Mouse (Mus musculus) erythroid progenitor cell, adult 5-6 weeks (primary cell): ENCODE measurements around the gene 6330403K07Rik. TPM values are rescaled to one million over a fixed set of nuclear protein-coding genes. Genes with fewer than 3 reads are reported as not detected.
A peak's percentile ranks its signal among the peaks of the same experiment; 100 is the strongest.

ENCODE experiments used
- ATAC-seq: replicated peaks from 2 replicates; pipeline ENCODE4 v1.8.0; 2016; ENCODE audit warnings: moderate number of reproducible peaks, mild to moderate bottlenecking, moderate TSS enrichment, inconsistent platforms; ENCODE audit not compliant: poor library complexity, low FRiP score, severe bottlenecking
- total RNA-seq, 2 experiments: library from RNA; stranded (forward) in 1 of 2; stranded (reverse) in 1 of 2; fragments of 150-400 nt in 1 of 2; fragments of 186-747, 209-891 nt in 1 of 2; gene quantifications; 2 replicates each; pipeline versions ENCODE4 v1.2.3 to v1.2.4; 2015 to 2017; ENCODE audit warnings: low replicate concordance in 2 of 2

The 6330403K07Rik gene
- total RNA-seq (2015; ENCODE audit: low replicate concordance) = not detected in 2 replicates
- total RNA-seq (2017; ENCODE audit: low replicate concordance) = not detected in 2 replicates

DNA sequence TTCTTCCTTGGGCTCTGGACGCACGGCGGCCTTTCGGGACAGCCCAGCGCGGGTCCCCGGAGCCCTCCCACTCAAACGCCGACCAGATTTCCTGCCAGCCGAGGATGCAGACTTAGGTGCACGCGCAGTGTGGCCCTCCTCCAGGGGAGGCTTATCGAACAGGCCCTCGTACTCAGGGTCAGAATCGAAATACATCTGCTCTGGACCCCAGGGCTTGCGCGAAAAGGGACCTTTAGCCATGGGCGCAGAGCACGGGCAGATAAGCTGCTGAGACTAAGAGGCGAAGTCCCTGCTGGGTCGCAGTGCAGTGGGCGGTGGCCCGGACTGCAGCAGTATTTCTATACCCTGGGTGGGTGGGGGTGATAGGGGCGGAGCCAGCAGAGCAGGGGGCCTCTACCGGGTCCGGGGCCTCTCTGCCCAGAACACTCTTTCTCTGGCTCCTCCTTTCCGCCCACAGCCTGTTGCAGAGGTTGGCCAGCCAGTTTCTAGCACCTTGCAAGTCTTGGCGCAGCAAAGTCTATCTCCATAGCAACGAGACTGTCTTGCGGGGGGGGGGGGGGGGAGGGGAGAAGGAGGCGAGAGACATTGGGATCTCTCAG, at the start of gene 6330403K07Rik:
6330403K07Rik (minus strand) TSS at position 351 of the 599 bp plus-strand sequence.
- no peak for ATAC-seq

DNA sequence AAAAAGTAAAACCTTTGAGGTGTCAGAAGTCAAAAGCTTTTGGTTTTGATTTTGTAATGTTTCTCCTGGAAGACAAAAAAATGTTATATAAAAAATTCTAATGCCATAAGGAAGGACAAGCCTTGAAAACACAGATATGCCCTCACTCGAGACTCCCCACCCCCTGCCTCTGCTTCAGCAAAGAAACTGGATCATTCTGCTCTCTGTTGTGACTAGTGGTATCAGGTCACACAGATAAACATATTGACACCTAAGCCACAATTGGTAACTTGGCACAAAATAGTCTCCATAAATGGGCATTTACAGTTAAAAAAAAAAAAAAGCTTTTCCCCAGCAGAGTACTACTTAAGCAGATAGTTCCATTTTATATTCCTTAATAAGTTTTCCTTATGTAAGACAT, 43.0 kb upstream of the 6330403K07Rik start:
- no peak for ATAC-seq

DNA sequence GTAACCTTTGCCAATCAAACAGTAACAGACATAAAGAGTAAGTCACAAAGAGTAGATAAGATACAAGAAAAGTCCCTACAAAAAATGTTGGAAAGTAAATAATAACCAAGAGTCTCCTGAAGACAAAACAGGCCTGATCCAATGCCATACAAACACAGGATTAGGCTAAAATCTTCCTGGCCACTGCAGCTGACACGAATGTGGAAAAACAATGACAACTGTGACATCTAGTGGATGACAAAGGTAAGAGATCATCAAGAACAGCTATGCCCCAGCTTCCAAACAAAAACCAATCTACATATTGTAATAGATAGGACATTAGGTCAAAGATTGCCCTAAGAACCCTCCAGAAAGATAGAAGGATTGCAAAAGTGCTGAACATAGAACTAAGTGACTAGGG, 19.2 kb upstream of the 6330403K07Rik start:
- ATAC-seq = no peak

DNA sequence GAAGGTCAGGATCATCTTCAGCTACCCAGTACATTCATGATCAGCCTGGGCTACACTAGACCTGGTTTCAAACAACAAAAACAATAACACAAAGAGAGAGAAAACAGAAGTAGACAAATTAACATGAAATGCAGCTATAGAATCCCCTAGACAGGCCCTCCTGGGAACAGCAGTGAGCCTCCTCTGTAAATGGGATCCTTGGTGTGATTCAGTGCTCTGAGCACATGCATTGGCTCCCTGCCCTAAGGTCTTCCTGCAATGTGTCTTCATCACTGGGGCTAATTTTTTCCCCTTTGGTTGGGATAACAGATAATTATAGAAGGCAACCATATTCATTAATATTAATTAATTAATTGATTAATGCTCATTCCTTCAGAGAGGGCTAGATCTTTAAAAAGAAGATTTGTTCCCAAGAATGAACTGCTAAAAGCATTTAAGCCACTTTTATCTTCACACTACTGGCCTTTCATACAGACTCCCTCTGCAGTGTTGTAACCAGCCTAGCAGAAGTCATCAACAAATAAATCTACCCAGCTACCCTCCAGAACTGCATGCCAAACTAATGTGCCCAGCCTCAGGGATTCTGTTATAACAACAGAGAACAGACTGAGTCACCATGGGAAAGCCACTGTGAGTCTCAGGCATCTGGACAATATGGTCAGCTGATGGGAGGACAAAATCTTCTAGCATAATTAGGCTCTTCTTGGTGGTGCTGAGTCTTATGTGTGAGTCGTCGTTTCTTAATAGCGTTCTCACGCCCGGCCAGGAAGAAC, 6.4 kb upstream of the 6330403K07Rik start:
- no peak for ATAC-seq

DNA sequence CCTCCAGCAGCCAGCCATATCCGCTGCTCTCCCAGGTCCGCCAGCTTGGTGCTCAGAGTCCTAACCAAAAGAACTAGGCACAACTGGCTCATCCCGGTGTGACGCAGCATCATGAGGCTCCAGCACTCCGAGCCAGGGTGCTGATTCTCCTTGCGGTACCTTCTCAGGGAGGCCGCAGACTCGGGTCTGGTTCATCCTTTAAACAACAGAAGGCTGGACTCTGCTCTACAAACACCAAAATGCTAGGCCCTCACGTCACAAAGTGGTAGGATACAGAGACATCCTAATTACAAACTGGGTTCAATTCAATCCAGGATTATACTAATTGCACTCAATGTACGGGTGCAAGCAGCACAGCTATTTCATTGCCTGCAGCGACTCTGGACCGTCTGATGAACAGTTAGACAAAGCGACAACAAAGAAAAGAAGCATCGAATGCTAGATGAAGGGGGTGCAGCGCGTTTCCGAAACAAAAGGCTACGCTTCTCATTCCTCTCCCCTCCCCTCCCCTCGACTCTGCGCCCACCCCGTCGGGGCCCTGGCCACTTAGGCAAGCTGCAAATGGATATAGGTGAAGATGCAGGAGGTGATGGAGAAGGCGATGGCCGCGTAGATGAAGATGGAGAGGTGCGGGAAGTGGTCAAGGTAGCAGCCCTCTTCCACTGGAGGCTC, 686 bp downstream of the 6330403K07Rik start:
- ATAC-seq = no peak

DNA sequence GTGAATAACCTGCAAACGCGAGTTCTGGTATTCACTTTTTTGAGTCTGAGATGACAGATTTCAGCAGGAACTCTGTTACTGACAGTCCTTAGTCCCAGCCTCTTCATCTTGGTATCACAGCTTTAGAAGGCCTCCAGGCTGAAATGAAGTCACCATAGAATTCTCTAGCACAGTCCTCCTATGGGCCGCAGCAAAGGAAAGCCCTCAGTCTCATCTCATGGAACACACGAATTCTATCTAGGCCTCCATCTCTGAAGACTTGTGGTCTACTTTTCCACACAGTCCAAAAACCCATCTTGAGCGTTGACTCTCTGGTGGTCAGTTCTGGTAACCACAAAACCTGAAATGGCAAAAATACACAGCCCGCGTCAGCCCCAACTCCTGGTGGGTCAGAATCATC, 1.2 kb downstream of the 6330403K07Rik start:
- ATAC-seq = no peak

DNA sequence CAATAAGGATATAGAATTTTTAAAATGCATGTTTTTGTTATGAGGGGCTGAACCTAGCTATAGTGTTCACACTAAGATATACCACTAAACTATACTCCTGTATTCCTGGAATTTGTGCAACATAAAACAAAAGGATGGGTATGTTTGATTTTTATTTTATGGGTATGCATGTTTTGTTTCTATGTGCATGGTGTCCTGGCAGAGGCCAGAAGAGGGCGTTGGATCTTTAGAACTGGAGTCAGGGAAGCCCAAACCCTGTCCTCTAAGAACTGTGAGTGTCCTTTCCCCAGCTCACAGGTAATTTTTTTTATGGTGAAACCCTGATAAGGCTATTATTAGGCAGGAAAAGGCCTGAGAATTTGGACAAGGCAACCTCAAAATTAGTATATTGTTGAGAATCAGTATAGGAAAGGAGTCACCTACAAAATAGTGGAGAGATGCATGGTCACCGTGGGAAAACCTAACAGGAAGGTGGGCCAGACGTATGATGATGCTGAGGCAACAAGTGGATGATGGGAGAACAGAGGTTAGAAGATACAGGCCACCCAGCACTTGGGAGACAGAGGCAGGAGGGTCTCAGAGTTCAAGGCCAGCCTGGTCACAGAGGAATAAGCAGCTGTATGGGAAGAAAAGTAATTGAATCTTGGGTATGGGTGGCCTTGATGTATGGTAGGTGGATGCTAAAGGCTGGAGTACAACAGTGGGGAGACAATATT, 3.8 kb downstream of the 6330403K07Rik start:
- no peak for ATAC-seq

DNA sequence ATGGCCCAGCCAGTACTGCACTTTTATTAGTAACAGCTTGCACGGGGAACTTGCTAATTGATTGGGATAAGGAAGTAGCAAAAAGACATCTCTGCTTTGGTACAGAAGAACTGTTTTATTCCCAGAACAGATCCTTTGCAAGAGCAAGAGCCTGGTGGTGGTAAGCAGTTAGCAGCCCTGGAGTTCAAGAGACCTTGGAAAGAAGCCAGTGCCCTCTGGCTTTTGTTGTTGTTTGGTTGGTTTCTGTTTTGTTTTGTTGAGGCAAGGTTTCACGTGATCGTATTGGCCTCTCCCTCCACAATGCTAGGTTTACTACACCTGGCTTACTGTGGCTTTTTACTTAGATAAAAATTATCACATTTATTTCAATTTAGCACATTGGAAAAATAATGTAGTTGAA, 5.0 kb downstream of the 6330403K07Rik start:
- ATAC-seq = no peak

DNA sequence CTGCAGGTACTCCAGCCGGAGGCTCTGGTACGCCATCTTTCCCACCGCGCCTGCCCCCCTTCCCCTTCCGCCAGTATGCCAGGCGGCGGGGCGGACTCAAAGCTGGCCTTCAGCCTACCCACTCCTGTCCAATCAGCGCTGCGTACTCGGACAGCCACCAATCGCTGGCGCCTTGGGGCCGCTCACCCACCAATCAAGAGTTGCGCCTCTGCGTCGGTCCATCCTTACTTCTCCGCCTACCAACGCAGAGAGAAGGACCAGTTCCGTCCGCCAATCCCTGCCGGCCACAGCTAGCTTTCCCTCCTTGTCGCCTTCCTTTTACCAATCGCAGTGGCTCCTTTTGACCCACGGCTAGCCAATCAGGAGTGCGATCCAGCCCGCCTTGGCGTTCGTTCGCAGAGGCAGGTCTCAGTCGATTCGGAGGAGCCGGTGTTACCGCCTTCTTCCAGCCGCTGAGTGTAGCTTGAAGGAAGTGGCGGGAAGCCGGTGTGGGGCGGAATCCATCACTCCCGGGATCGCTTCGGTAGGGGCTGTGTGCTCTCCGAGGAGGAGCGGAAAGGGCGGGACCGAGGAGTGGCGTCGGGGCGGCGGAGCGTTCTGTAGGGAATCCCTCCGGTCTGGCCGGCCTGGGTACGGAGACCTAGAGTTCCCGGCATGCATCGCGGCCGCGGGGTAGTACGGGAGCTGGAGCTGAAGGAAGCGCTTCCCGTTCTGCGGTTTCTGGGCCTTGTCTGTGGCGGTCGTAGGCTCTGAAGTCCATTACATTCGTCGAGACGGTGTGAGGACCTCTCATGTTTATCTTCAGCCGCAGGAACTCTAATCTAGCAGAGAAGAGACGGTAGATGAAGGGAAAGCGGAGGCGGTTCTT, 13.9 kb downstream of the 6330403K07Rik start, which contains the start of the genes Mis12 and Derl2:
Mis12 (plus strand) TSS at position 411 of the 868 bp plus-strand sequence.
Derl2 (minus strand) TSS at position 641 of the 868 bp plus-strand sequence.
- peak; percentile 94 for ATAC-seq

DNA sequence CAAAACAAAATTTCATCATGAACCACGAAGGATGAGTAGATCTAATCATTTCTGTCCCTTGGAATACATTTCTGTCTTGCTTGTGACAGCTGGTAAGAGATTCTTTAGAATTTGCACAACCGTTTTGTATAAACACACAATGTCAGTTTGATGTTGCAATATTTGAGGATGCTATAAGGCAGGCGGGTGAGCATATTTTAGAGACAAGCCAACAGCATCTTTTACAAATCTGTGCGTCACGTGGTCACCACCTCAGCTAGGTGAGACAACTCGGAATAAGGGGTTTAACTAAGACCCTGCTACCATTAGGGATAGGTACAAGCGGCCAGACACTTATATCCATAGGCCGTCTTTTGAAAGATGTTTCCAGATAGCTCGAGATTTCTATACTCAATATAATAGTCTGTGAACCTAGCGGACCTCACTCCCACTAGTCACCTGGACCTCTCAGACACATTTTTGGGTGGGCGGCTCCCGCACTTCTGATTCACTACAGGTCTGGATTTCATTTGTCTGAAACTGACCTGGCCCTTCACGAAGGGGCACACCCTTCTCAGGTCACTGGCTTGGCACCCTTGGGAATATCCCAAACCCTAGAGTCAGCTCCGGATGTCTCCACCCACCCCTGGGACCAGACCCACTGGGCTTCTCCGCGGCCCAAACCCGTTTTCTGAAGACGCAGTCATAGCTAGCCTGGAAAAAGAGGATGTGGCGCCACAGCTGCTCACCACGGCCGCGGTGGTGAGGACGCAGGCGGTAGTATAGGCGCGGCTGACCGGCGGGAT, 14.7 kb downstream of the 6330403K07Rik start:
- ATAC-seq = peak; percentile 21

DNA sequence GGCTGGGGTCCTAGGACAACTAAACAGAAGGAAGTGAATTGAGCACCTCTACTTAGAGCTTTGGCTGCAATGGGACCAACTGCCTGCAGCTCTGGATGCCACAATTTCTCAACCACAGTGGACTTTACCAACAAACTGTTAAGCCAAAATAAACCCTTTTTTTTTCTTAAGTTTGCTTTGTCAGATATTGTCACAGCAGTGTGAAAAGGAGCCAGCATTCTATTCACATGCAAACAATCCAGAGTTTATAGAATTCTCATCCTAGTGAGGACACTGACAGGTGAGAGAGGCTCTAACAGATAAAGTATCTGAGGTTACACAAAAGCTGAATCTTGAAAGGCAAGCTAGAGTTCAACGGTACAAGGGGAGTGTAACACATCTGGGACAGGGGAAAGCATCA, 16.3 kb downstream of the 6330403K07Rik start:
- no peak for ATAC-seq

DNA sequence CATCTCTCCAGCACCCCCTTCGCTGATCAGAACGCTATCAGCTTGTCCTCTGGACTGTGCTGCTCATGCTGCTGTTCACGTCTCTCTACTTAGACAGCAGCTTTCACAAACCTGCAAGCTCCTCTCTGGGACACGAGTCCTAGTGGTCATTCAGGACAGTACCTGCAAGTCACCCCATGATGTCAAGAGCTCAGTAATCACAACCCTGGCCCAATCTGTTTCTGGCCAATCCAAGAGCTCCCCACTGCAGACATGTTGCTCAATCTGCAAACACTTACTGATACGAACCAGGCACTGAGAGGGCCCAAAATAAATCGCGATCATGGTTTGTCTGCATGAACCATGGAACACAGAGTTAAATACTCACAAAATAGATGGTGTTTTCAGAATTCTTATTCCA, 20.6 kb downstream of the 6330403K07Rik start:
- ATAC-seq = no peak

DNA sequence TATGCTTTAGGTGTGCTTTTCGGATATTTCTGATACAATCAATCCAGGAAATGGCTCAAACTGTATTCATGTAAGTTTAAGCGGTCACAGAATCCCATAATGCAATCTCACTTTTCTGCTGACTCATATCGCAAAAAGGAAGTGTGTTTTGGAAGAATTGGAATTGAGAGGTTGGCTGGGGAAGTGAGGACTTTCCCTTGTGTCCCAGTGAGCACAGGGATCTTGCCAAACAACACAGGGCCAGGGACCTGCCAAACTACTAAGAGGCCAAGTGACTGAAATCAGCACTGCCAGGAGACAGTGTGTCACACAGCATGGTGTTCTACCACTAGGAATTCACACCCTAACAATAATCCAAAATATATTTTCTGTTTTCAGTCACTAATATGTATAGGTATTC, 25.0 kb downstream of the 6330403K07Rik start:
- no peak for ATAC-seq

DNA sequence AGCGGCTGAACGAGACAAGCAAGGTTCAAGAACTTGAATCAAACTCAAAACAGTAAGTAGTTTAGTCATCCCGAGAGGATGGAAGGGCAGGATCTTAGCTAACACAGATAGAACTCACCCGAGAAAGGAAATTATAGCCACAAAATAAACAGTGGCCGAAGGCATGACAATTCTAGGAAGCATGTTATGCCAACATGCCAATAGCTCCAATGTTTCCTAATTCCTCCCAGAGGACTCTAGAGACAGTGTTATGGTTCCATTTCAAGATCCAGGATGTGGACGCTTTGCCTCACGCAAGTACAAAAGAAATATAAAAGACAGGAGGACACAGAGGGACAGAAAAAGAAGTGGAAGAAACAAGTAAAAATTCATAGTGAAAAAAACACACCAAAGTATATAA, 25.5 kb downstream of the 6330403K07Rik start:
- no peak for ATAC-seq

DNA sequence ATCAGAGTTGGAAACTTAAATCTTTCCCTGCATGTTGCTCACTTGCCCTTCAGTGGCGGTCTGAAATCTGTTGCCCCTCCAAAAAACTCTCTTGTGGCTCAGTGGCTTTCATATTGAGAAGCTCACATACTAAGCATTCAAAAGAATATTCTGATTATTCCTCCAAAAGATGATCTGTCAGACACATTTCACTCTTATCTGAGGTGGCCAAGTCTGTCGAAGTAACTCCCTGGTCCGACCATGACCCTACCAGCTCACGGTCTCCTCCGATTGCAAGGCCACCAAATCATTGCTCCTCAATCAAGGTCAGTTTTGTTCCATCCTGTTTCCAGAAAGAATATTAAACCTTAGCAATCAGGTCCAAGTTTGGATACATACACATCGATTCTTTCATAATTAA, 26.3 kb downstream of the 6330403K07Rik start:
- ATAC-seq = no peak

DNA sequence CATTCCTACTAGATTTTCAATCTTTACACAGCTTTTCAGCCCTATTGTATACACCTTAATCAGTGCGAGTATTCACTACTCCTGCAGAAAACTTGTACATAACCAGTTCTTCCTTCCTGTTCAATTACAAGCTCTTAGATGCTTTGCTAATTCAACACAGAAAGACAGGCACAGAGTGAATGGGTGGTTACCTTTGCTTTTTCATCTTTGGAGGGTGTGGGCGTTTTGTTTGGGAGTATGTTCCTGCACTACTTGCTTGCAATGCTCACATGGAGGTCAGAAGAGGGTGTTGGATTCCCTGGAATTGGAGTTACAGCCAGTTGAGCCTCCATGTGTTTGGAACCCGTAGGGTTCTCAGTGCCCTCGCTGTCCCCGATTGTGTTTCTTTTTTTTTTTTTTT, 28.3 kb downstream of the 6330403K07Rik start:
- no peak for ATAC-seq

DNA sequence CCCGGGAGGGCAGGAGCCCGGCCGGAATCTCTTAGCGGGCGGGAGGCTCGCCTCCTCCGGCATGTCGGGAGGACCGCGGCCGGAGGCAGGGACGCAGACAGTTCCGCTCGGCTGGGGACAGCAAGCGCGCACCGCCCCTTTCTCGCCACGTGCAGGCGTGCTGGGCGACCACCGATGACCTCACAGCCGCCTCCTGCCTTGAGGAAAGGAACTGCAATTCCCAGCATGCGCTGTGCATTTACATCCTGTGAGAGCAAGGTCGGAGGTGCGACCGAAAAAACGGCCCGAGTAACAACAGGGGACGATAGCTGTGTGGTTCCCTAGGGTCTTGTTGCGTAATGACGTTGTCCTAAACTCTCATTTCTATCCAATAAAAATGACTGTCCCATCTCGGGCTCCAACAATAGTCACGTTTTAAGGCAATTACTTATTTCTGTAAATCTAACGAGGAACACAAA, 29.0 kb downstream of the 6330403K07Rik start, which contains the start of gene Dhx33:
Dhx33 (minus strand) TSS at position 122 of the 458 bp plus-strand sequence.
- ATAC-seq = peak; percentile 96

DNA sequence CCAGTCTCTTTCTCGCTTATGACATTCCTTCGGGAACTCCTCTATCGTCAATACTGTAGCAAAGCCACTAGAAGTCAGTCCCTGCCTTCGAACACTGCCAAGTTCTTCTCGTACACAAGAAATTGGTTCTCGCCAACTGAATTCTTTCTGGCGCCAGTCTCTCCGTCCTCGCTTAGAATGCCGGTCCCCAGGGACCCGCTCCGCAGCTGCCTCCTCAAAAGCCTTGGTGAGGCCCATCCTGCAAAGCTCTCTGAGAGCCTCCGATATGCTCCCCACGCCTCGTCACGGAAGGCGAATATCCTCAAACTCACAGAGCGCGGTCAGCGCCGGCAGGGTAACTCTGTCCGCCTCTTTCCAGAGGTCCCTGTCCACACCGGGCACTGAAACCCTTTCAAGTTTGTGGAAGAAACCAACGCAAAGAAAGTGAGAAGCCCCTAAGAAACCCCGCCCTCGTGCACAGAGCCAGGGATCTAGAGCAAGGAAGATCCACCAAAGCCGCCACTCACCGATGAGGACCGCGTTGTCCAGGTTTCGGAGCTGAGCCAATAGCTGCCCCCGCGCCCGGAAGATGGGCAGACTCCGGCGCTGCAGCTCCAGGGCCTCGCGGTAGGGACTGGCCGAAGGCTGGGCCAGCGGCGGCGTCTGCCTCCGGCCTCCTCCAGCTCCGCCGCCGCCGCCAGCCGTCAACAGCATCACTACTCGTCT, 29.6 kb downstream of the 6330403K07Rik start:
- peak; percentile 60 for ATAC-seq
